12 mouse cellular contexts compared by ENCODE assay signal in genomic region chr14:25365226-25365800, GRCm38 (mm10).
DNase-seq lines count a peak whose midpoint lies in the region; ATAC-seq and TF ChIP-seq lines count a peak whose summit lies in the region.
"Had no signal": no experiment of that assay in that cellular context is flagged by ENCODE, and none has a peak within 500 bp of the region (broad histone marks: within the 10 kb centered on the region; RNA-seq: fewer than 3 reads in every experiment).

No protein-coding gene starts in this region.

- WGBS in liver, postnatal 0 days (ENCODE audit: insufficient replicate concordance) = 58% methylated on average over 10 of the region's 10 CpGs
- WGBS in stomach, postnatal 0 days = 38% methylated on average over 10 of the region's 10 CpGs
- 89% methylated on average over 10 of the region's 10 CpGs for WGBS in midbrain, embryonic 14.5 days

- no peaks in the 10 kb centered on the region for H3K9me3 ChIP-seq in liver, postnatal 0 days (ENCODE audit: low read length)
- H3K9me3 ChIP-seq in stomach, postnatal 0 days (ENCODE audit: control insufficient read depth, low read length) = no peaks in the 10 kb centered on the region
- H3K9me3 ChIP-seq in midbrain, embryonic 14.5 days (ENCODE audit: control insufficient read depth, low read length) = no peaks in the 10 kb centered on the region
- H3K9me3 ChIP-seq: neural tube, embryonic 13.5 days had no signal

- no peak overlapping the region for H3K4me3 ChIP-seq in liver, postnatal 0 days (ENCODE audit: low read depth, low read length)
- no peak overlapping the region for H3K4me3 ChIP-seq in stomach, postnatal 0 days (ENCODE audit: low read depth, low read length)
- no peak overlapping the region for H3K4me3 ChIP-seq in midbrain, embryonic 14.5 days (replicated peaks; ENCODE audit: low read depth, low read length)
- H3K4me3 ChIP-seq: embryonic facial prominence, embryonic 12.5 days; neural tube, embryonic 13.5 days had no signal

- peak; percentile 30; the same call in 1 of the 2 replicates for TF ChIP-seq EP300 in liver, postnatal 0 days (IDR thresholded peaks at IDR 0.05; ENCODE audit: low read depth)
- no peak for TF ChIP-seq EP300 in stomach, postnatal 0 days (optimal IDR thresholded peaks at IDR 0.05)

- intact Hi-C loops in heart, postnatal 10 days (cut with DNase I) = loop anchor here (5.0 kb wide), 2 partner anchors 53 to 248 kb away; no protein-coding TSS in a partner anchor

- DNase-seq in liver, postnatal 0 days = no peak
- no peak for DNase-seq in liver
- DNase-seq in heart, adult 11 months = peak; percentile 97
- peak; percentile 63 to 64 for DNase-seq in heart, postnatal 10 days
- DNase-seq in stomach, postnatal 0 days (ENCODE audit: low spot score) = peak; percentile 44
- DNase-seq in neural tube, embryonic 10.5 days (ENCODE audit: extremely low spot score, low spot score) = no peak
- DNase-seq in midbrain, embryonic 14.5 days = no peak
- DNase-seq: kidney, adult 8-10 months had no signal

- no peak overlapping the region for H3K9ac ChIP-seq in liver, postnatal 0 days (replicated peaks)
- no peak overlapping the region for H3K9ac ChIP-seq in stomach, postnatal 0 days (ENCODE audit: low read length)
- H3K9ac ChIP-seq in midbrain, embryonic 14.5 days (replicated peaks; ENCODE audit: low read length) = no peak overlapping the region
- H3K9ac ChIP-seq: embryonic facial prominence, embryonic 12.5 days; neural tube, embryonic 13.5 days had no signal

- ATAC-seq in liver, postnatal 0 days = 0 out of 2 replicates have a peak, but pooled peaks have one; percentile 17
- ATAC-seq in stomach, postnatal 0 days (ENCODE audit: low FRiP score, low TSS enrichment) = peak; percentile 31; the same call in 1 of the 2 replicates
- ATAC-seq in inflammation-experienced regulatory T-cells, adult 6 months = no peak
- ATAC-seq in midbrain, embryonic 14.5 days (ENCODE audit: low FRiP score, low TSS enrichment) = no peak
- ATAC-seq: activated CD4-positive, CD25-positive, alpha-beta regulatory T cell, adult 4 months had no signal

- TF ChIP-seq CTCF in liver, postnatal 0 days (IDR thresholded peaks at IDR 0.05; ENCODE audit: low read depth) = no peak
- no peak for TF ChIP-seq CTCF in stomach, postnatal 0 days (IDR thresholded peaks at IDR 0.05; ENCODE audit: low read depth)

- no peaks in the 10 kb centered on the region for H3K27me3 ChIP-seq in liver, postnatal 0 days (ENCODE audit: insufficient read depth, low read length)
- no peaks in the 10 kb centered on the region for H3K27me3 ChIP-seq in stomach, postnatal 0 days (ENCODE audit: control insufficient read depth, insufficient read depth, low read length)
- H3K27me3 ChIP-seq in midbrain, embryonic 14.5 days (ENCODE audit: control insufficient read depth, insufficient read depth, low read length) = no peaks in the 10 kb centered on the region
- H3K27me3 ChIP-seq: embryonic facial prominence, embryonic 12.5 days; neural tube, embryonic 13.5 days had no signal

- no peak overlapping the region for H3K4me2 ChIP-seq in liver, postnatal 0 days (ENCODE audit: low read depth, low read length)
- H3K4me2 ChIP-seq in stomach, postnatal 0 days (replicated peaks; ENCODE audit: low read depth) = no peak overlapping the region
- no peak overlapping the region for H3K4me2 ChIP-seq in midbrain, embryonic 14.5 days (ENCODE audit: low read length)
- H3K4me2 ChIP-seq: embryonic facial prominence, embryonic 12.5 days; neural tube, embryonic 13.5 days had no signal

- no peak overlapping the region for H3K27ac ChIP-seq in liver, postnatal 0 days (ENCODE audit: low read depth)
- no peak overlapping the region for H3K27ac ChIP-seq in stomach, postnatal 0 days (replicated peaks)
- H3K27ac ChIP-seq in midbrain, embryonic 14.5 days (replicated peaks; ENCODE audit: low read depth, low read length) = no peak overlapping the region
- H3K27ac ChIP-seq: embryonic facial prominence, embryonic 12.5 days; neural tube, embryonic 13.5 days had no signal

- peaks cover 2% of the 10 kb centered on the region; the same call in 1 of the 2 replicates for H3K4me1 ChIP-seq in liver, postnatal 0 days (ENCODE audit: insufficient read depth)
- peaks cover 4% of the 10 kb centered on the region for H3K4me1 ChIP-seq in stomach, postnatal 0 days (replicated peaks; ENCODE audit: control insufficient read depth, insufficient read depth)
- peaks cover 10% of the 10 kb centered on the region; the same call in 1 of the 2 replicates for H3K4me1 ChIP-seq in midbrain, embryonic 14.5 days (ENCODE audit: control insufficient read depth, insufficient read depth, low read length)

- H3K36me3 ChIP-seq in liver, postnatal 0 days (replicated peaks; ENCODE audit: insufficient read depth, low read length) = no peaks in the 10 kb centered on the region
- no peaks in the 10 kb centered on the region for H3K36me3 ChIP-seq in stomach, postnatal 0 days (ENCODE audit: control insufficient read depth, insufficient read depth, low read length)
- H3K36me3 ChIP-seq in midbrain, embryonic 14.5 days (ENCODE audit: control insufficient read depth, insufficient read depth, low read length) = no peaks in the 10 kb centered on the region
- H3K36me3 ChIP-seq: embryonic facial prominence, embryonic 12.5 days; neural tube, embryonic 13.5 days had no signal

Comparison
In these comparisons a context has a peak if more than half of its experiments do, and no peak if none do; other contexts are left out.
1. ATAC-seq: peak in liver, postnatal 0 days (single experiment) and stomach, postnatal 0 days (single experiment); none in inflammation-experienced regulatory T-cells, adult 6 months (single experiment) and midbrain, embryonic 14.5 days (single experiment).
2. DNase-seq: peak in heart, adult 11 months (single experiment), heart, postnatal 10 days (2 of 2) and stomach, postnatal 0 days (single experiment); none in liver, postnatal 0 days (single experiment), liver (single experiment), neural tube, embryonic 10.5 days (single experiment) and midbrain, embryonic 14.5 days (single experiment).